Mouse (Mus musculus): ENCODE data around the gene Zfp992.
"Not testable (repeated sequence)": the region's sequence is repeated elsewhere in the genome, so short reads cannot be mapped to it uniquely, and the experiment has no call there.

DNA sequence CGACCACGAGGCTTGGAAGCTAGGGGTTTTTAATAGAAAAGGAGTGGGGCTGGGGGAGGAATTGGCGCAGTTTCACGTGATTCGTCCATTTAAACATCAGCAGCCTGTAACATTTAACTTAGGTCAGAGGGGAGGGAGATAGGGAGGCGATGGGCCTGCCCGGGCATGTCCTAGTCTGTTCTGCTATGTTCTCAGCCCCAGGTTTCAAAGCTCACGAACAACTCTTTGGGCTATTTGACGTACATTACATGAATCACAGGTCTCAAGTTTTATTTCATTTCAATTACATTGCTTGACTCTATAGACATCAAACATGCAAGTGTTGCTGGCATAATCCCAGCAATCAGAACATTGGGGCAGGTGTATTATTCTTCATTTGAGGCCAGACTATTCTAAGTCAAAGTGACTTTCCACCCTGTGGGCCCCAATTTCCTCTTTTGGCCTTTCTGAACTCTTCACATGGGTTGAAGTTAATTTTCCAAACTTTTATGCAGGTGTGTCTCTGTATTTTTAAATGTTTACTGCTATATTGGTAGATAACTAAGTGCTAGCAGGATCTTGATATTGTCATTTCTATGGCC lies 49.0 kb downstream of the Zfp992 start:
- not testable (repeated sequence) for TF ChIP-seq CTCF (IDR thresholded peaks at IDR 0.05; ENCODE audit: borderline replicate concordance, insufficient read depth, low read depth, low read length); POLR2A (IDR thresholded peaks at IDR 0.05; ENCODE audit: borderline replicate concordance, insufficient read depth, low read length)

Measured in cerebellum, adult 2 months (tissue).